Mouse (Mus musculus) stomach, postnatal 0 days (tissue): Measurements from ENCODE around the gene Slc35c2. TPM values are rescaled to one million over a fixed set of nuclear protein-coding genes. Genes with fewer than 3 reads are reported as not detected.

Source experiments
- ATAC-seq: fragments of 200-750 bp; cut with Nextera tagmentation; 2 replicates; pipeline ENCODE4 v1.8.0; 2017; ENCODE audit not compliant: low FRiP score, low TSS enrichment
- DNase-seq: peaks from one replicate; pipeline ENCODE4 v3.0.0-alpha.2; 2016; ENCODE audit warnings: low spot score
- H3K27ac ChIP-seq: fragments of 300-500 bp; sonication (generic); replicated peaks from 2 replicates; pipeline ENCODE4 v1.5.1; 2014; ENCODE audit warnings: mild to moderate bottlenecking, control low read depth
- H3K27me3 ChIP-seq: fragments of 300-500 bp; sonication (generic); 2 replicates; pipeline ENCODE4 v1.6.1; 2014; ENCODE audit warnings: low read length; ENCODE audit not compliant: control insufficient read depth, insufficient read depth
- H3K36me3 ChIP-seq: fragments of 300-500 bp; sonication (generic); 2 replicates; pipeline ENCODE4 v1.6.1; 2014; ENCODE audit warnings: low read length, mixed read lengths; ENCODE audit not compliant: control insufficient read depth, insufficient read depth
- H3K4me1 ChIP-seq: fragments of 300-500 bp; sonication (generic); replicated peaks from 2 replicates; pipeline ENCODE4 v1.6.1; 2014; ENCODE audit warnings: antibody characterized with exemption; ENCODE audit not compliant: control insufficient read depth, insufficient read depth
- H3K4me2 ChIP-seq: fragments of 300-500 bp; sonication (generic); replicated peaks from 2 replicates; pipeline ENCODE4 v1.6.1; 2014; ENCODE audit warnings: low read depth, mild to moderate bottlenecking, control low read depth, moderate library complexity
- H3K4me3 ChIP-seq: fragments of 300-500 bp; sonication (generic); 2 replicates; pipeline ENCODE4 v1.5.1; 2014; ENCODE audit warnings: low read depth, low read length, control low read depth
- H3K9ac ChIP-seq: fragments of 300-500 bp; sonication (generic); 2 replicates; pipeline ENCODE4 v1.6.1; 2014; ENCODE audit warnings: mild to moderate bottlenecking, low read length, control low read depth, mixed read lengths
- H3K9me3 ChIP-seq: fragments of 300-500 bp; sonication (generic); 2 replicates; pipeline ENCODE4 v1.6.1; 2016; ENCODE audit warnings: low read length; ENCODE audit not compliant: control insufficient read depth
- CTCF ChIP-seq: IDR thresholded peaks from 2 replicates; pipeline ENCODE4 v1.5.1; 2016; ENCODE audit warnings: antibody characterized with exemption, low read depth, mild to moderate bottlenecking, moderate library complexity
- EP300 ChIP-seq: optimal IDR thresholded peaks from 2 replicates; pipeline ENCODE3; 2016; ENCODE audit warnings: antibody characterized with exemption
- WGBS: fragments of 180-500 bp; shearing (Covaris S2); extraction: QIAGEN DNeasy Blood & Tissue Kit; methylation state at CpG from one replicate; pipeline ENCODE4 v1.1.7; 2014; 5-methylcytosine and 5-hydroxymethylcytosine counted together
- polyA plus RNA-seq: library from polyadenylated mRNA; unstranded; fragments of >200 nt; fragmentation: Nextera tagmentation; extraction: Ambion mirVana; gene quantifications from 2 replicates; pipeline ENCODE4 v1.2.1, GENCODE M21; 2015

The Slc35c2 gene
- polyA plus RNA-seq, 1 experiment from 2014 or later: 38.5 TPM

DNA sequence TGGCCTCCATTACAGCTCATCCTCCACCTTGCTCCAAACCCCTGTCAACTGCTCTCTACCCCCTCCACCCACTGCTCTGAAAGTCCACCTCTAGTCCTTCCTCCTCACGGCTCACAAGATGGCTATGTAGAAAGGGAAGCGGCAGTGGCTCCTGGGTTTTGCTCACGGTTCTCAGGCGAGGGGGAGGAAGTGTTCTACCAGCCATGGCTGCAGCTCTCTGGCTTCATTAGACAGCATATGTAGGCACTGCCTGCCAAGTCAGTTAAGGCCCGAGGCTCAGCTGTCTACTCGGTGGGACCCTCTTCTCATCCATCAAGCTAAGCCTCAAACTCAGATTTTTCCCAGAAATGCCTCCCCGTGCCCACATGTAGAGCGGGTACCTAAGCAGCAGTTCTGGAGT lies 12.8 kb upstream of the Slc35c2 start:
- DNase-seq: no peak
- H3K27ac ChIP-seq: no peak overlapping the region
- H3K9me3 ChIP-seq: no peaks in the 10 kb centered on the region
- no peaks in the 10 kb centered on the region for H3K27me3 ChIP-seq
- peaks cover 38% of the 10 kb centered on the region for H3K36me3 ChIP-seq
- H3K4me2 ChIP-seq: no peak overlapping the region
- TF ChIP-seq CTCF (no peak), EP300 (no peak)
- no peak for ATAC-seq
- H3K4me3 ChIP-seq: no peak overlapping the region
- H3K4me1 ChIP-seq: no peaks in the 10 kb centered on the region
- 85% methylated on average over 8 of the region's 8 CpGs for WGBS
- H3K9ac ChIP-seq: no peak overlapping the region

DNA sequence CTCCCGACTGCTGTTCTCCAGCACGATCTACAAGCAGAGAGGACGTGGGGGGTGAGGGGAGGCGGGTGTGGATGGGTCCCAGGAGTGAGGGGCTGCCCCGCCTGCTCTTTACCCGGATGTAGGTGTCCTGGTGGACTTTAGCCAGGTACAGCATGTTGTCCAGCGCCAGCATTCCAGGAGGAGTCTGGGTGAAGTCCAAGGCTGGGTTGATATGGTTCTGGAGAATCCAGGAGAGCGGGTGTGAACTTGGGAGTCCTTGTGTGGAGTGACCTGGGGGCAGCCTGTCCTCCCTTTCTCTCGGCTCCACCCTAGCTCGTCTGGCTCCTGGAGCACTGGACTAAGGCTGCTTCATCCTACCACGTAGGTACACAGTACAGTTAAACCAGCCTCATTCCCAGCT lies 9.8 kb upstream of the Slc35c2 start:
- no peaks in the 10 kb centered on the region for H3K27me3 ChIP-seq
- no peak for ATAC-seq
- 85% methylated on average over 11 of the region's 11 CpGs for WGBS
- H3K4me3 ChIP-seq: no peak overlapping the region
- H3K27ac ChIP-seq: no peak overlapping the region
- no peak for DNase-seq
- H3K9me3 ChIP-seq: no peaks in the 10 kb centered on the region
- H3K4me2 ChIP-seq: no peak overlapping the region
- H3K9ac ChIP-seq: no peak overlapping the region
- TF ChIP-seq CTCF: no peak
- no peak for TF ChIP-seq EP300
- no peaks in the 10 kb centered on the region for H3K4me1 ChIP-seq
- H3K36me3 ChIP-seq: peaks cover 33% of the 10 kb centered on the region

DNA sequence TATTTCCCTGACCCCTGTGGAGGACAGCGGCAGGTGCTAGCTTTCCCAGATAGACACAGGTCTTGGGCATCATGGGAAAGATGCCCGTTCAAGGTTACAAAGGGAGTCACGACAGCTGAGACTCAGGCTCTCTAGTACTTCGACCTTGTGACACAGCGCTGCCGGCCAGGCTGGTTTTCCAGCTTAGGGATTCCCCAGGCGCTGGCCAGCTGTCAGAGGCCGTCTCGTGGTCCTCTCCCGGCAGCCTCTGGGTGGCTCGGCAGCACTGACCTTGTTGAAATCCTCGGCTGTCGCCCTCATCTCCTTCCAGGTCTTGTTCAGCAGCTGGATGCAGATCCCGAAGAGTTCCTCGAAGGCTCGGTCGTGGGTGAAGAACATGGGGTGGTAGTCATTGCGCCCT lies 8.9 kb upstream of the Slc35c2 start:
- WGBS: 87% methylated on average over 18 of the region's 18 CpGs
- H3K4me1 ChIP-seq: no peaks in the 10 kb centered on the region
- peaks cover 39% of the 10 kb centered on the region for H3K36me3 ChIP-seq
- no peaks in the 10 kb centered on the region for H3K27me3 ChIP-seq
- no peak overlapping the region for H3K4me3 ChIP-seq
- TF ChIP-seq CTCF (no peak), EP300 (no peak)
- H3K9ac ChIP-seq: no peak overlapping the region
- no peak overlapping the region for H3K4me2 ChIP-seq
- no peak overlapping the region for H3K27ac ChIP-seq
- ATAC-seq: no peak
- no peaks in the 10 kb centered on the region for H3K9me3 ChIP-seq
- DNase-seq: no peak

DNA sequence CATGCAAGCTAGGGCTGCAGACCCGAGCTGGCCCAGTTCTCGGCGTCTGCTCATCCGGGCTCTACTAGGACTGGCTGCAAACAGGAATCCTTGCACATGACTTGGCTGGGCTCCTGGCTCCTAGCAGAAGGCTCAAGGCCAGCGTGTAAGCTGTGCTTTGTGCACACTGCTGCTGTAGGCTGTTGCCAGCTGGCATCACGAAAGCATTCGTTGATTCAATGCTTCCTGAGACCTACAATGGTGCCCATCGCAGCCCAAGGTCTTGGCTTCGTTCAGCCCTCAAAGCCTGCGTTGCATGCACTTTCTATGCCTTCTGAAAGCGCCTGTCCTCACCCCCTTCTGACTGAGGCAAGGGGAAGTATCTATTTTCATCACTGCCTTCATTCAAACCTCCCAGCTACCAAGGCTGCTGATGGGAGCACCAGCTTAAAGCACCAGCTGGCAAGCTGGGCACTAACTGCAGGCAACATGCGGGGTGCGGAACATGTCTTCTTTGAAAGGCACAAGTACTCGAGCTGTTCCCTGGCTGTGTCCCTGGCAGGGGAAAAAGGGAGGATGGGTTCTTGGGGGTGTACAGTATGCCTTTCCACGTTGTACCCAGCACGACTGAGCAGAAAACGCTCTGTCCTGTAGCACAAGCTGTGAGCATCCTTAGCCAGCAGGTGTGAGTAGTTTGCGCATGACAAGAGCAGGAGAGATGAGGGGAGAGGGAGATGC lies 804 bp upstream of the Slc35c2 start:
- peak overlapping the region; percentile 89 for H3K27ac ChIP-seq
- WGBS: 40% methylated on average over 18 of the region's 18 CpGs
- peaks cover 4% of the 10 kb centered on the region; the same call in 1 of the 2 replicates for H3K4me1 ChIP-seq
- ATAC-seq (peak; percentile 56; the same call in 1 of the 2 replicates), DNase-seq (peak; percentile 55)
- peaks cover 15% of the 10 kb centered on the region for H3K36me3 ChIP-seq
- peak overlapping the region; percentile 82 for H3K4me2 ChIP-seq
- no peaks in the 10 kb centered on the region for H3K9me3 ChIP-seq
- TF ChIP-seq CTCF: no peak
- TF ChIP-seq EP300: no peak
- no peak overlapping the region for H3K9ac ChIP-seq
- H3K4me3 ChIP-seq: peak overlapping the region; percentile 79
- H3K27me3 ChIP-seq: no peaks in the 10 kb centered on the region

DNA sequence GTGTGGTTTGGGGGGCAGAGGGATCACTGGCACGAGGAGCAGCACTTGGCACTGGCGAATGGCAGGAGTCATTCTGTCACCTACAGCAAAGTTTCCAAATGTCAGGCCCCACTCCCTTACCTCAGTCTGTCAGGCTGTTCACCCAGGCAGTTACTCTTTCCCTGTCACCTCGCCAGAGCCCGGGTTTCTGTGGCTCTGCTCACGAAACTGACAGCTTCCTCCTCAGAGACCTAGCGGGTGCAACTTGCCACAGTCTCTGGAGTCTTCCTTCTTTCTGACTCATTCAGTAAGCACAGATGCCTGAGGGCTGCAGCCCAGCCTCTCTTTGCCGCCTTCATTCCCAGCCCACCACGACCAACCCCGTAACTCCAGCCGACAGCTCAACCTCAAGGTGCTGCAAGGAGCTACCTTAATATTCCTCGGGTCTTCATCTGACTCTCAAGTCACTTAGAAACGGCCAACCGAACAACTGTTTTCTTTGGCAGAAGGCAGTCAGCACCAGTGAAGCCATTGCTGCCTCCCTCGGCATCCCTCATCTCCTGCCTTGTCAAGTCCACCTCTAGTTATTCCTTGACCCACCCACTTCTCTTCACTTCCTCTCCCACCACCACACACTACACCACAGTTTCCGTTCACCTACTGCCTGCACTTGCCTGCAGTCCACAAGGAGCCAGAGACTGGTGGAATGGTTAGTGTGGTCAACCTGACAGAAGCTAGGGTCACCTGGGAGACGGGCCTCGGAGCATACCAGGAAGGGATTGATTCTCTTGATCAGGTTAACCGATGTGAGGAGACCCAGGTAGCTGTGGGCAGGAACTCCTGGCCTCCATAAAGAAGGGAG lies 1.1 kb downstream of the Slc35c2 start:
- H3K9me3 ChIP-seq: no peaks in the 10 kb centered on the region
- DNase-seq: no peak
- H3K4me1 ChIP-seq: peaks cover 4% of the 10 kb centered on the region; the same call in 1 of the 2 replicates
- H3K27me3 ChIP-seq: no peaks in the 10 kb centered on the region
- no peak for ATAC-seq
- peak overlapping the region; percentile 82 for H3K4me2 ChIP-seq
- H3K27ac ChIP-seq: peak overlapping the region; percentile 35; the same call in 1 of the 2 replicates
- peak overlapping the region; percentile 79 for H3K4me3 ChIP-seq
- peak overlapping the region; percentile 76 for H3K9ac ChIP-seq
- 62% methylated on average over 18 of the region's 18 CpGs for WGBS
- H3K36me3 ChIP-seq: peaks cover 12% of the 10 kb centered on the region
- no peak for TF ChIP-seq EP300
- no peak for TF ChIP-seq CTCF
